Mouse (Mus musculus) embryonic facial prominence, embryonic 14.5 days (tissue): Measurements from ENCODE around the gene Tinagl1. TPM values are rescaled to one million over a fixed set of nuclear protein-coding genes. Genes with fewer than 3 reads are reported as not detected.

Experiments
- ATAC-seq: fragments of 200-750 bp; cut with Nextera tagmentation; 2 replicates; pipeline ENCODE4 v1.8.0; 2017; ENCODE audit warnings: low read depth, moderate number of reproducible peaks, moderate TSS enrichment
- DNase-seq: peaks from one replicate; pipeline ENCODE4 v3.0.0-alpha.2; 2015; ENCODE audit warnings: low spot score
- H3K27ac ChIP-seq: fragments of 300-500 bp; sonication (generic); replicated peaks from 2 replicates; pipeline ENCODE4 v1.5.1; 2014; ENCODE audit warnings: low read depth, mild to moderate bottlenecking, low read length, moderate library complexity
- H3K27me3 ChIP-seq: fragments of 300-500 bp; sonication (generic); replicated peaks from 2 replicates; pipeline ENCODE4 v1.6.1; 2014; ENCODE audit warnings: low read length; ENCODE audit not compliant: control insufficient read depth, insufficient read depth
- H3K36me3 ChIP-seq: fragments of 300-500 bp; sonication (generic); 2 replicates; pipeline ENCODE4 v1.6.1; 2014; ENCODE audit warnings: low read length, mixed read lengths; ENCODE audit not compliant: control insufficient read depth, insufficient read depth
- H3K4me1 ChIP-seq: fragments of 300-500 bp; sonication (generic); 2 replicates; pipeline ENCODE4 v1.6.1; 2014; ENCODE audit warnings: antibody characterized with exemption, low read length; ENCODE audit not compliant: control insufficient read depth, insufficient read depth
- H3K4me2 ChIP-seq: fragments of 300-500 bp; sonication (generic); 2 replicates; pipeline ENCODE4 v1.6.1; 2014; ENCODE audit warnings: low read depth, mild to moderate bottlenecking, low read length, moderate library complexity, mixed read lengths
- H3K4me3 ChIP-seq: fragments of 300-500 bp; sonication (generic); 2 replicates; pipeline ENCODE4 v1.5.1; 2014; ENCODE audit warnings: low read depth, mild to moderate bottlenecking, low read length
- H3K9ac ChIP-seq: fragments of 300-500 bp; sonication (generic); 2 replicates; pipeline ENCODE4 v1.6.1; 2014; ENCODE audit warnings: low read depth, mild to moderate bottlenecking, low read length, moderate library complexity, mixed read lengths
- H3K9me3 ChIP-seq: fragments of 300-500 bp; sonication (generic); 2 replicates; pipeline ENCODE4 v1.6.1; 2016; ENCODE audit warnings: low read length; ENCODE audit not compliant: control insufficient read depth
- WGBS: fragments of 180-500 bp; shearing (Covaris S2); extraction: QIAGEN DNeasy Blood & Tissue Kit; methylation state at CpG from one replicate; pipeline ENCODE4 v1.1.7; 2014; 5-methylcytosine and 5-hydroxymethylcytosine counted together
- polyA plus RNA-seq: library from polyadenylated mRNA; unstranded; fragments of >200 nt; fragmentation: Nextera tagmentation; extraction: Ambion mirVana; gene quantifications from 2 replicates; pipeline ENCODE4 v1.2.1, GENCODE M21; 2014

The Tinagl1 gene
- polyA plus RNA-seq, 1 experiment from 2014 or later = 23.9 TPM

DNA sequence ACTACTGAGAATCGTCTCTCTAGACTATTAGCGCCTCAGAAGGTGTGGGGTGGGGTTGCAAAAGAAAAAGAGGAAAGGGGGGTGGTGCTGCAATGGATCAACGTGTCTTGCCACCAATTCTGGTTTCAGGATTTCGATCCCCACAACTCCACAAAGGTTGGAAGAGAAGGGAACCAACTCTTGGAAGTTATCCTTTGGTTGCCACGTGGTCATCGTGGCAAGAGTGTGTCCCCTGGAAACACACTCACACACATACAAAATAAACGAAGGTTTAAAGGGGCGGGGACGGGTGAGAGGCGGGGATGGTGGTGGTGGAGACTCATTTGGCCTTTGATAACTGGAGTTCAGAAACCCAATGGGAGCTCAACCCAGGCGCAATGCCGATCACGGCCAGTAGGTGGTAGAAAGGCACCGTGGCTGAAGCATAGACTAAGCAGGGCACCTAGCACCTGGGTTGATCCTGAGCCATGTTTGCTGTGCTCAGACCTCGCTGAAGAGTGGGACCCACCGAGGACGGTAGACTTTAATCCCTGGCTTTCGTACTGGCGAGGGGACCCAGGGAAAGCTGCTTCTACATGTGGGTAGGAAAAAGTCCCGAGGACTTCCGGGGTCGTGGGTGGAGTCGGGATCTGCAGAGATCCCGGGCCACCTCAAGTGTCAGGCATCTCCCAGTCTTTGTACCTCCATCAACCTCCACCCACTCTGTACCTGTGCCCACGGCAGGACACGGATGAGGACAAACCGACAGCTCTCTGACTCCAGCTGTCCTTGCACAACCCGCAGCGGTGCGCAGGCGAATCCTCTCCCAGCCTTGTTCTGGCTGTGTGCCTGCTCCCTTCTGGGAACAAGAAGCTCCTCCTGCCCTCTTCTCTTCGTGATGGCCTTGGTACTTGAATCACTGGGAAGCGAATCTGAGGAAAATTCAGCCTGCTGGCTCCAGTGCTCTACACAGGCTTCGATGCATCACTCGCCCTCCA is 24.1 kb upstream of the Tinagl1 start:
- peaks cover 16% of the 10 kb centered on the region; the same call in 1 of the 2 replicates for H3K27me3 ChIP-seq
- peak overlapping the region; percentile 49 for H3K9ac ChIP-seq
- H3K36me3 ChIP-seq = no peaks in the 10 kb centered on the region
- H3K27ac ChIP-seq = no peak overlapping the region
- peaks cover 2% of the 10 kb centered on the region; the same call in 1 of the 2 replicates for H3K9me3 ChIP-seq
- no peaks in the 10 kb centered on the region for H3K4me1 ChIP-seq
- peak; percentile 92 for ATAC-seq
- 18% methylated on average over 33 of the region's 35 CpGs for WGBS
- H3K4me2 ChIP-seq = peak overlapping the region; percentile 73
- peak overlapping the region; percentile 36 for H3K4me3 ChIP-seq
- DNase-seq = peak; percentile 81

DNA sequence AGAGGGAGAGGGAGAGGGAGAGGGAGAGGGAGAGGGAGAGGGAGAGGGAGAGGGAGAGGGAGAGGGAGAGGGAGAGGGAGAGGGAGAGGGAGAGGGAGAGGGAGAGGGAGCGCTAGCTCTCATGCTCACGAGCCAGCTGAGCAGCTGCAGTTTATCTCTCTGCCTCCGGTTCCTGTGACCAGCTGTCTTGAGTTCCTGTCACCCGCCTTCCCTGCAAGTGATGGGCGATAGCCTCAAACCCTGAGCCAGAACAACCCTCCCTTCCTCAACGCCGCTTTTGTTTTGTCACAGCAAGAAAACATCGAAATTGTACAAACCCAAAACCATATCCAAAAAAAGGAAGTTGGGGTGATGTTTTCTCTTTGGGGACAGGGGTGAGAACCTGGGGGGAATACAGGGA is 21.6 kb upstream of the Tinagl1 start:
- 78% methylated on average over 8 of the region's 8 CpGs for WGBS
- Histone ChIP-seq H3K27ac (no peak overlapping the region), H3K27me3 (peaks cover 16% of the 10 kb centered on the region; the same call in 1 of the 2 replicates), H3K4me3 (no peak overlapping the region), H3K9ac (no peak overlapping the region), H3K9me3 (no peaks in the 10 kb centered on the region), H3K4me1 (no peaks in the 10 kb centered on the region), H3K4me2 (no peak overlapping the region), H3K36me3 (no peaks in the 10 kb centered on the region)
- no peak for DNase-seq
- no peak for ATAC-seq

DNA sequence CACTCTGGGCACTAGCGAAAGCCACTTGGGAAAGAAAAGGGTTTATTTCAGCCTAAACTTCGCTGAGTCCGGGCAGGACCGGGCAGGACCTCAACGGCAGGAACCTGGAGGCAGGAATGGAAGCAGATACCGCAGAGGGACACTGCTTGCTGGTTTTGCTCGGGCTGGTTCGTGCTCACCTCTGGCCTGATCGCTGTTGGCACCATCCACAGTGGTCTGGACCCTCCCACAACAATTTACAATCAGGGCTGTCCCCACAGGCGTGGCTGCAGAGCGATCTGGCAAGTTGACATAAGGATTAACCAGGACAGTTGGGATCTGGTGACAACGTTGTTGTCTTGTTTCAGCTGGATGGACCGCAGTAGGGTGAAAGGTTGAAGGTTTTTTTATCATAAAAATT is 21.0 kb upstream of the Tinagl1 start:
- no peak overlapping the region for H3K4me3 ChIP-seq
- no peak overlapping the region for H3K4me2 ChIP-seq
- 69% methylated on average over 13 of the region's 13 CpGs for WGBS
- no peak overlapping the region for H3K9ac ChIP-seq
- H3K36me3 ChIP-seq = no peaks in the 10 kb centered on the region
- no peaks in the 10 kb centered on the region for H3K9me3 ChIP-seq
- DNase-seq = no peak
- ATAC-seq = no peak
- H3K27ac ChIP-seq = no peak overlapping the region
- H3K27me3 ChIP-seq = peaks cover 16% of the 10 kb centered on the region; the same call in 1 of the 2 replicates
- H3K4me1 ChIP-seq = no peaks in the 10 kb centered on the region

DNA sequence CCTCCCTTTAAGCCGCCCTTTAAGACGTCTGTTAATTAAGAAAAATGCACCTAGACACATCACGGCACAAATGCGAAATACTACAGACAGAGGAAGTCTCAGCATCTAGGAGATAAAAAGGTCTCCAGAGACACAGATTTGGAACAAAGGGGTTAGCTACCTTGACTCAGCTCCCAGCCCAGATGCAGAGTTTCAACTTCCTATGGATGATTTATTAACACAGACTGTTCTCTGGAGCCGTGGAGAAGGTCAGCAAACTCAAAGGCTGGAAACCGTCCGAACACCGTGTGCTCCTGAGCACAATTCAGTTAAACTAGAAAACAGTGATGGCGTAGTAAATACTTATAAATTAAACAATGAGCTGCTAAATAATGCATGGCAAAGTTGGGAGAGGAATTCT is 17.3 kb upstream of the Tinagl1 start:
- no peak overlapping the region for H3K4me3 ChIP-seq
- WGBS = 54% methylated on average over 9 of the region's 9 CpGs
- DNase-seq = no peak
- H3K4me2 ChIP-seq = no peak overlapping the region
- H3K27ac ChIP-seq = no peak overlapping the region
- no peak overlapping the region for H3K9ac ChIP-seq
- no peaks in the 10 kb centered on the region for H3K9me3 ChIP-seq
- no peak for ATAC-seq
- H3K27me3 ChIP-seq = no peaks in the 10 kb centered on the region
- H3K4me1 ChIP-seq = no peaks in the 10 kb centered on the region
- no peaks in the 10 kb centered on the region for H3K36me3 ChIP-seq

DNA sequence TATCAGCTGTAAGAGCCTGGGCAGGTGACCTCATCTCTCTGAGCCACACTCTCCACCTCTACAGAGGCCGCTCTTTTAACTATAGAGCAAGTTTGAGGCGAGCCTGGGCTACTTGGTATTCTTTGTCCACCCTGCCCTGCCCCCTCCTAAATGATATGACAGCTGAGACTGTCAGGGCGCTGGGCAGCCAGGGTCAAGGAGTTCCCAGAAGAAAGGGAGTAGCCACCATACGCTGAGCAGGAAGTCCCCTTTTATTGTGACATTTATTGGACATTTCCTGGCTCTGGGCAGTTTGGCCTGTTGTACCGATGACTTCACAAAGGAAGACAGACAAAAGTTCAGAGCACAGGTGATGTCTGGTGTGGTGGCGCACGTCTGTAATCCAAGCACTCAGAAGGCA is 14.7 kb upstream of the Tinagl1 start:
- ATAC-seq (no peak), DNase-seq (no peak)
- Histone ChIP-seq H3K9ac (no peak overlapping the region), H3K4me2 (no peak overlapping the region), H3K4me1 (no peaks in the 10 kb centered on the region), H3K27ac (no peak overlapping the region), H3K9me3 (no peaks in the 10 kb centered on the region), H3K27me3 (no peaks in the 10 kb centered on the region), H3K4me3 (no peak overlapping the region), H3K36me3 (no peaks in the 10 kb centered on the region)
- WGBS = 62% methylated on average over 7 of the region's 7 CpGs

DNA sequence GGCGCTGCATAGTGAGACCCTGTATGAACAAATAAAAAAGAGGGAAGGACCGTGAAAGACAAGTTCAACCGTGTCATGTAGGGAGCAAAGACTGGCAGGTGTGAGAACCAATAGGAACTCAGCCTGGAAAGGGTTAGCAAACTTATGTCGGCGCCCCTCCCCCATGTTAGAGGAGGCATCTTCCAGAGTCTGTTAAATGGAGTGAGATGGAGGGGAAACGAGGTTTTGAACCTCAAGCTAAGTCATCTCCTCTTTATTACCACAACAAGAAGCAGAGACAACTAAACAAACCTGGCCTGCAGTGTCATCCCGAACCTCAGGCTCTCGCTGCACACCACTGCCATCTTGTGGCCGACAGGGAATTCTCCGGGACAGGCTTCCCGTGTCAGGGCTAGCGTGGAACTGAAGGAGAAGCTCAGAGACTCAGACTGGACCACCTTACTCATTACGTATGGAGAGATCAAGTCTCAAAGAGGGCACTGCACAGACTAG is 13.9 kb upstream of the Tinagl1 start:
- no peaks in the 10 kb centered on the region for H3K4me1 ChIP-seq
- H3K9ac ChIP-seq = no peak overlapping the region
- H3K27me3 ChIP-seq = no peaks in the 10 kb centered on the region
- no peaks in the 10 kb centered on the region for H3K36me3 ChIP-seq
- H3K27ac ChIP-seq = no peak overlapping the region
- H3K9me3 ChIP-seq = no peaks in the 10 kb centered on the region
- DNase-seq (peak; percentile 88), ATAC-seq (peak; percentile 78)
- peak overlapping the region; percentile 25; the same call in 1 of the 2 replicates for H3K4me3 ChIP-seq
- WGBS = 6% methylated on average over 13 of the region's 13 CpGs
- peak overlapping the region; percentile 49 for H3K4me2 ChIP-seq

DNA sequence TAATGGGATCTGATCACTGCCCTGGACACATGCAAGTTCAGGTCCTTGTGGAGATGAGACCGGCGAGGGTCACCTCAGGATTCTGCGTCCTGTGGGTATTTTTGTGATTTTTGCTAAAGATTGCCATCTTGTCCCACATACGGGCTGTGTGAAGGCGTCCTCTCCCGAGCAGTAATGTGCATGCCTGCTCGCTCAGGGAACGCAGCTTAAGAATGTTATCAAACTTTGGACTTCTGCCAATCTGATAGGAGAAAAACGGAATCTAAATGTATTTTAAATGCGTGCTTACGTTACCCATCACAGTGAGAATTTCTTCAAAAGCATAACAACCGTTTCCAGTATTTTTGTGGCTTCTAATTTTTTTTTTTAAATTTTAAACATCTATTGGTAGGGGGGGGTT is 12.0 kb upstream of the Tinagl1 start:
- ATAC-seq = no peak
- no peak overlapping the region for H3K27ac ChIP-seq
- no peak overlapping the region for H3K4me2 ChIP-seq
- H3K4me3 ChIP-seq = no peak overlapping the region
- H3K9ac ChIP-seq = no peak overlapping the region
- no peaks in the 10 kb centered on the region for H3K9me3 ChIP-seq
- H3K36me3 ChIP-seq = no peaks in the 10 kb centered on the region
- H3K27me3 ChIP-seq = no peaks in the 10 kb centered on the region
- no peak for DNase-seq
- WGBS = 66% methylated on average over 12 of the region's 12 CpGs
- no peaks in the 10 kb centered on the region for H3K4me1 ChIP-seq

DNA sequence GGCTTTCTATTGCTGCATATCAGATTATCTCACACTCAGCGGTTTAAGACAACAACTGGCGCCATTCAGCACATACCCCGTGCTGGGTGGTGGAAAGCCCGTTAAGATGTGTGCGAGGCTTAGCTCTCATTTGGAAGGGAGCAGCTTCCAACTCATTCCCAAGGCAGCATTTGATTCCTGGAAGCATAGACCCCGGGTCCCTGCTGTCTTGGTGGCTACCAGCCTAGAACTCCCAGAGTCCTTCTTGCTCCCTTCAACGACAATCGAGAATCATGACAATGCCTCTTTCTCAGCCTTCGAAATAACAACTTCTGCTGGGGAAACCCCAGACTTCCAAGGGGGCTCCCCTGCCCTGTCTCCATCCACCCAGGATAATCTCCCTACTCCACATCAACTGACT is 11.5 kb upstream of the Tinagl1 start:
- no peak overlapping the region for H3K4me2 ChIP-seq
- no peak overlapping the region for H3K27ac ChIP-seq
- no peaks in the 10 kb centered on the region for H3K4me1 ChIP-seq
- DNase-seq (no peak), ATAC-seq (no peak)
- no peaks in the 10 kb centered on the region for H3K9me3 ChIP-seq
- H3K4me3 ChIP-seq = no peak overlapping the region
- H3K27me3 ChIP-seq = no peaks in the 10 kb centered on the region
- no peaks in the 10 kb centered on the region for H3K36me3 ChIP-seq
- no peak overlapping the region for H3K9ac ChIP-seq
- 77% methylated on average over 9 of the region's 9 CpGs for WGBS
